Mouse (Mus musculus) heart, adult 2 months (tissue): Measurements from ENCODE around the gene Nuak1. TPM values are rescaled to one million over a fixed set of nuclear protein-coding genes. Genes with fewer than 3 reads are reported as not detected.

ENCODE experiments used
- DNase-seq, 2 experiments: peaks; one replicate each; pipeline ENCODE4 v3.0.0; 2021
- H3K27ac ChIP-seq: fragments of 200-600 bp; 2 replicates; pipeline ENCODE4 v1.8.1; 2022
- H3K27me3 ChIP-seq: fragments of 200-500 bp; 2 replicates; pipeline ENCODE4 v1.6.1; 2012; ENCODE audit warnings: mild to moderate bottlenecking, low read length, inconsistent platforms, mixed read lengths; ENCODE audit not compliant: control insufficient read depth, insufficient read depth
- H3K36me3 ChIP-seq: fragments of 200-500 bp; 2 replicates; pipeline ENCODE4 v1.6.1; 2012; ENCODE audit warnings: low read length, inconsistent platforms; ENCODE audit not compliant: control insufficient read depth, insufficient read depth
- H3K4me1 ChIP-seq: fragments of 200-500 bp; 2 replicates; pipeline ENCODE4 v1.6.1; 2011; ENCODE audit warnings: low read length; ENCODE audit not compliant: control insufficient read depth, insufficient read depth
- H3K4me3 ChIP-seq: fragments of 200-600 bp; 2 replicates; pipeline ENCODE4 v1.8.1; 2022
- H3K79me2 ChIP-seq: fragments of 200-500 bp; replicated peaks from 2 replicates; pipeline ENCODE4 v1.6.1; 2012; ENCODE audit warnings: mild to moderate bottlenecking, inconsistent platforms, low read length, moderate library complexity, mixed read lengths; ENCODE audit not compliant: control insufficient read depth, insufficient read depth
- H3K9ac ChIP-seq: fragments of 200-500 bp; 2 replicates; pipeline ENCODE4 v1.6.1; 2012; ENCODE audit warnings: low read depth, mild to moderate bottlenecking, control low read depth, inconsistent platforms, low read length, mixed read lengths
- CTCF ChIP-seq: fragments of 200-600 bp; IDR thresholded peaks from 2 replicates; pipeline ENCODE4 v1.8.1; 2022; ENCODE audit warnings: antibody characterized with exemption, mild to moderate bottlenecking, moderate library complexity
- EP300 ChIP-seq: fragments of 200-500 bp; IDR thresholded peaks from 2 replicates; pipeline ENCODE4 v1.6.1; 2011; ENCODE audit warnings: low read depth, low read length, control low read depth; ENCODE audit not compliant: insufficient read depth
- POLR2A ChIP-seq: fragments of 200-500 bp; IDR thresholded peaks from 2 replicates; pipeline ENCODE4 v1.6.1; 2011; ENCODE audit warnings: mild to moderate bottlenecking, low read depth, low read length, control low read depth; ENCODE audit not compliant: insufficient read depth
- WGBS: fragments of 180-500 bp; shearing (Covaris S2); methylation state at CpG from one replicate; pipeline ENCODE4 v1.1.7; 2018; 5-methylcytosine and 5-hydroxymethylcytosine counted together
- intact Hi-C: fragments of 180-260 bp; cut with DNase I; formaldehyde crosslinking; loops from one replicate; pipeline ENCODE4 v1.15.1; 2025
- polyA plus RNA-seq: library from polyadenylated mRNA; depleted of rRNA; stranded (reverse); fragments of >200 nt; gene quantifications from 2 replicates; pipeline ENCODE4 v1.2.3, GENCODE M21; 2012
- total RNA-seq, 2 experiments: library from RNA; stranded (reverse); gene quantifications; 2 replicates each; pipeline ENCODE4 v1.2.3; 2021

The Nuak1 gene
- total and polyA plus RNA-seq, 3 experiments, result 15.3 to 29.0 (median 27.0) TPM

- Histone ChIP-seq H3K27ac (no peak overlapping the region), H3K27me3 (no peaks in the 10 kb centered on the region), H3K36me3 (peaks cover 4% of the 10 kb centered on the region; the same call in 1 of the 2 replicates), H3K79me2 (no peaks in the 10 kb centered on the region; the same call in 1 of the 2 replicates), H3K9ac (no peak overlapping the region), H3K4me3 (no peak overlapping the region), H3K4me1 (no peaks in the 10 kb centered on the region)
- TF ChIP-seq CTCF (no peak), EP300 (no peak), POLR2A (no peak)
- intact Hi-C loops, result no loop called here
- WGBS, result 94% methylated on average over 11 of the region's 11 CpGs
- DNase-seq, result no peak
Measured at GRCm38 (mm10) chr10:84377956-84378355, 62.4 kb downstream of the Nuak1 start.

- H3K36me3 ChIP-seq, result peaks cover 4% of the 10 kb centered on the region; the same call in 1 of the 2 replicates
- H3K4me3 ChIP-seq, result no peak overlapping the region
- TF ChIP-seq CTCF (no peak), EP300 (no peak), POLR2A (no peak)
- H3K4me1 ChIP-seq, result no peaks in the 10 kb centered on the region
- WGBS, result 94% methylated on average over 5 of the region's 5 CpGs
- H3K9ac ChIP-seq, result no peak overlapping the region
- no peaks in the 10 kb centered on the region; the same call in 1 of the 2 replicates for H3K79me2 ChIP-seq
- no peaks in the 10 kb centered on the region for H3K27me3 ChIP-seq
- intact Hi-C loops, result no loop called here
- no peak for DNase-seq
- H3K27ac ChIP-seq, result no peak overlapping the region
Measured at GRCm38 (mm10) chr10:84376346-84376745, 64.1 kb downstream of the Nuak1 start.

- intact Hi-C loops, result no loop called here
Measured at GRCm38 (mm10) chr10:84374996-84375395, 65.4 kb downstream of the Nuak1 start.

GRCm38 (mm10) chr10:84373476-84373875, 66.9 kb downstream of the Nuak1 start:
- H3K27me3 ChIP-seq, result no peaks in the 10 kb centered on the region
- no peaks in the 10 kb centered on the region for H3K4me1 ChIP-seq
- H3K79me2 ChIP-seq, result no peaks in the 10 kb centered on the region; the same call in 1 of the 2 replicates
- TF ChIP-seq EP300, result no peak
- TF ChIP-seq CTCF, result no peak
- no peak for TF ChIP-seq POLR2A
- no peak overlapping the region for H3K9ac ChIP-seq
- H3K36me3 ChIP-seq, result peaks cover 2% of the 10 kb centered on the region; the same call in 1 of the 2 replicates
- no peak overlapping the region for H3K27ac ChIP-seq
- H3K4me3 ChIP-seq, result no peak overlapping the region
- 91% methylated on average over 2 of the region's 2 CpGs for WGBS
- intact Hi-C loops, result no loop called here
- no peak for DNase-seq

More at GRCm38 (mm10) chr10:84374996-84375395, 65.4 kb downstream of the Nuak1 start:
- H3K9ac ChIP-seq, result no peak overlapping the region
- H3K36me3 ChIP-seq, result peaks cover 2% of the 10 kb centered on the region; the same call in 1 of the 2 replicates
- H3K4me1 ChIP-seq, result no peaks in the 10 kb centered on the region
- WGBS, result 92% methylated on average over 18 of the region's 18 CpGs
- no peak overlapping the region for H3K27ac ChIP-seq
- H3K79me2 ChIP-seq, result no peaks in the 10 kb centered on the region; the same call in 1 of the 2 replicates
- no peak for DNase-seq
- no peak overlapping the region for H3K4me3 ChIP-seq
- TF ChIP-seq EP300 (no peak), CTCF (no peak), POLR2A (no peak)
- H3K27me3 ChIP-seq, result no peaks in the 10 kb centered on the region

GRCm38 (mm10) chr10:84372161-84373095, 68.0 kb downstream of the Nuak1 start:
- H3K4me1 ChIP-seq, result no peaks in the 10 kb centered on the region
- H3K27me3 ChIP-seq, result no peaks in the 10 kb centered on the region
- TF ChIP-seq POLR2A (no peak), CTCF (no peak), EP300 (no peak)
- H3K9ac ChIP-seq, result no peak overlapping the region
- no peak overlapping the region for H3K4me3 ChIP-seq
- 58% methylated on average over 18 of the region's 18 CpGs for WGBS
- H3K36me3 ChIP-seq, result peaks cover 2% of the 10 kb centered on the region; the same call in 1 of the 2 replicates
- no peaks in the 10 kb centered on the region; the same call in 1 of the 2 replicates for H3K79me2 ChIP-seq
- no peak overlapping the region for H3K27ac ChIP-seq
- no peak for DNase-seq
- intact Hi-C loops, result no loop called here

GRCm38 (mm10) chr10:84371681-84372160, 68.7 kb downstream of the Nuak1 start:
- no peaks in the 10 kb centered on the region; the same call in 1 of the 2 replicates for H3K79me2 ChIP-seq
- no peak for DNase-seq
- peaks cover 2% of the 10 kb centered on the region; the same call in 1 of the 2 replicates for H3K36me3 ChIP-seq
- no peaks in the 10 kb centered on the region for H3K27me3 ChIP-seq
- H3K4me1 ChIP-seq, result no peaks in the 10 kb centered on the region
- TF ChIP-seq EP300 (no peak), CTCF (no peak), POLR2A (no peak)
- 33% methylated on average over 10 of the region's 10 CpGs for WGBS
- intact Hi-C loops, result no loop called here
- no peak overlapping the region for H3K27ac ChIP-seq
- H3K4me3 ChIP-seq, result no peak overlapping the region
- H3K9ac ChIP-seq, result no peak overlapping the region
